ENCODE assay signal across 8 mouse cellular contexts in genomic region chr4:136834815-136835620, GRCm38 (mm10). TPM values are rescaled to one million over a fixed set of nuclear protein-coding genes. Genes with fewer than 3 reads are reported as not detected.
DNase-seq lines count a peak whose midpoint lies in the region; ATAC-seq lines count a peak whose summit lies in the region.

No protein-coding gene starts in this region.

- peaks cover 16% of the 10 kb centered on the region for H3K4me1 ChIP-seq in embryonic facial prominence, embryonic 11.5 days (ENCODE audit: control insufficient read depth, insufficient read depth, low read length)
- H3K4me1 ChIP-seq in kidney, embryonic 16.5 days (ENCODE audit: insufficient read depth, low read length): peaks cover 38% of the 10 kb centered on the region

- ATAC-seq in embryonic facial prominence, embryonic 11.5 days (replicated peaks; ENCODE audit: insufficient number of reproducible peaks, low FRiP score, low TSS enrichment, low read depth): 0 out of 2 replicates have a peak, but pooled peaks have one; percentile 10
- ATAC-seq in kidney, embryonic 16.5 days (ENCODE audit: low FRiP score, low TSS enrichment): peak; percentile 21; the same call in 1 of the 2 replicates

- H3K27me3 ChIP-seq in embryonic facial prominence, embryonic 11.5 days (ENCODE audit: control insufficient read depth, insufficient read depth, low read length): no peaks in the 10 kb centered on the region
- H3K27me3 ChIP-seq in kidney, embryonic 16.5 days (ENCODE audit: insufficient read depth, low read length): peaks cover 24% of the 10 kb centered on the region; the same call in 1 of the 2 replicates

- H3K27ac ChIP-seq in embryonic facial prominence, embryonic 11.5 days (replicated peaks; ENCODE audit: low read depth, low read length): peak overlapping the region; percentile 94
- no peak overlapping the region for H3K27ac ChIP-seq in kidney, embryonic 16.5 days (ENCODE audit: low read length)

- peak overlapping the region; percentile 92 for H3K4me3 ChIP-seq in embryonic facial prominence, embryonic 11.5 days (ENCODE audit: low read depth, low read length)
- peak overlapping the region; percentile 81 for H3K4me3 ChIP-seq in kidney, embryonic 16.5 days (ENCODE audit: low read length)

- H3K9ac ChIP-seq in embryonic facial prominence, embryonic 11.5 days (replicated peaks; ENCODE audit: low read length): peak overlapping the region; percentile 94
- peak overlapping the region; percentile 89 for H3K9ac ChIP-seq in kidney, embryonic 16.5 days (replicated peaks; ENCODE audit: low read length)

- peak overlapping the region; percentile 98 for H3K4me2 ChIP-seq in embryonic facial prominence, embryonic 11.5 days (ENCODE audit: low read depth, low read length)
- peak overlapping the region; percentile 98 for H3K4me2 ChIP-seq in kidney, embryonic 16.5 days (replicated peaks; ENCODE audit: low read depth, low read length)

- under 1% methylated on average over 65 of the region's 76 CpGs for WGBS in embryonic facial prominence, embryonic 11.5 days
- under 1% methylated on average over 65 of the region's 76 CpGs for WGBS in kidney, embryonic 16.5 days

- H3K9me3 ChIP-seq in embryonic facial prominence, embryonic 11.5 days (replicated peaks; ENCODE audit: control insufficient read depth, low read length): no peaks in the 10 kb centered on the region
- H3K9me3 ChIP-seq in kidney, embryonic 16.5 days (ENCODE audit: low read length): no peaks in the 10 kb centered on the region

- DNase-seq in adrenal gland, adult 18-20 months (ENCODE audit: low spot score in 2 of 2): peak; percentile 31 to 47
- DNase-seq in adrenal gland, adult 8-10 months: no peak
- DNase-seq in lung, postnatal 10 days: peak; percentile 19
- DNase-seq in lung, adult 18-20 months: no peak
- DNase-seq in embryonic facial prominence, embryonic 11.5 days (ENCODE audit: low spot score): peak; percentile 40
- peak; percentile 36 for DNase-seq in naive thymus-derived CD4-positive, alpha-beta T cell, adult 2 months (ENCODE audit: low read depth)
- DNase-seq in frontal cortex, postnatal 36 days (ENCODE audit: low spot score in 2 of 2): no peak

- no peaks in the 10 kb centered on the region for H3K36me3 ChIP-seq in embryonic facial prominence, embryonic 11.5 days (replicated peaks; ENCODE audit: control insufficient read depth, insufficient read depth, low read depth, low read length)
- no peaks in the 10 kb centered on the region for H3K36me3 ChIP-seq in kidney, embryonic 16.5 days (ENCODE audit: insufficient read depth, low read length)

RNA-seq across cellular contexts. Expression of gene Ephb2, which starts 0.8 kb away (rescaled TPM):
- total RNA-seq in adrenal gland, adult 18-20 months (2021): 10 to 100 TPM; 16.9 to 22.8 TPM
- total RNA-seq in adrenal gland, adult 8-10 months (2022): 10 to 100 TPM; 20.6 to 36.8 (median 29.4) TPM
- 11.0 and 11.7 TPM in 2 replicates for polyA plus RNA-seq in embryonic facial prominence, embryonic 11.5 days (2014; fragmentation: Nextera tagmentation; extraction: Ambion mirVana)
- polyA plus RNA-seq in kidney, embryonic 16.5 days (2015; fragmentation: Nextera tagmentation; extraction: Ambion mirVana): 3.4 and 3.6 TPM in 2 replicates

RNA-seq across cellular contexts. Expression of gene C1qb, which starts 51.0 kb away (rescaled TPM):
- total RNA-seq in adrenal gland, adult 18-20 months (2021): 100 to 1,000 TPM in 1 of 2 experiments, 10 to 100 TPM in 1; 69.3 to 122 TPM
- total RNA-seq in adrenal gland, adult 8-10 months (2022): 100 to 1,000 TPM in 2 of 4 experiments, 10 to 100 TPM in 2; 63.2 to 103 (median 86.1) TPM
- 28.9 and 31.9 TPM in 2 replicates for polyA plus RNA-seq in embryonic facial prominence, embryonic 11.5 days (2014; fragmentation: Nextera tagmentation; extraction: Ambion mirVana)
- polyA plus RNA-seq in kidney, embryonic 16.5 days (2015; fragmentation: Nextera tagmentation; extraction: Ambion mirVana): 40.1 and 44.3 TPM in 2 replicates

RNA-seq across cellular contexts. Expression of gene C1qc, which starts 57.8 kb away (rescaled TPM):
- 10 to 100 TPM; 53.3 to 99.1 TPM for total RNA-seq in adrenal gland, adult 18-20 months (2021)
- total RNA-seq in adrenal gland, adult 8-10 months (2022): 10 to 100 TPM; 45.8 to 82.2 (median 63.4) TPM
- 14.5 and 16.7 TPM in 2 replicates for polyA plus RNA-seq in embryonic facial prominence, embryonic 11.5 days (2014; fragmentation: Nextera tagmentation; extraction: Ambion mirVana)
- 14.7 and 17.9 TPM in 2 replicates for polyA plus RNA-seq in kidney, embryonic 16.5 days (2015; fragmentation: Nextera tagmentation; extraction: Ambion mirVana)

Comparison
In these comparisons a context has a peak if more than half of its experiments do, and no peak if none do; other contexts are left out.
1. DNase-seq: peak in adrenal gland, adult 18-20 months (2 of 2), lung, postnatal 10 days (single experiment), embryonic facial prominence, embryonic 11.5 days (single experiment) and naive thymus-derived CD4-positive, alpha-beta T cell, adult 2 months (single experiment); none in adrenal gland, adult 8-10 months (single experiment), lung, adult 18-20 months (0 of 2) and frontal cortex, postnatal 36 days (0 of 2).